Mouse (Mus musculus) megakaryocyte, embryonic 14.5 days (primary cell): Measurements from ENCODE around the gene Crtac1.

ENCODE experiments used
- FLI1 ChIP-seq: IDR thresholded peaks from 2 replicates; pipeline ENCODE4 v1.6.1; 2012; ENCODE audit warnings: low read length, inconsistent platforms, mixed read lengths
- GATA1 ChIP-seq: IDR thresholded peaks from 3 replicates; pipeline ENCODE4 v1.6.1; 2012; ENCODE audit warnings: mixed read lengths, low read length, inconsistent platforms, borderline replicate concordance

DNA sequence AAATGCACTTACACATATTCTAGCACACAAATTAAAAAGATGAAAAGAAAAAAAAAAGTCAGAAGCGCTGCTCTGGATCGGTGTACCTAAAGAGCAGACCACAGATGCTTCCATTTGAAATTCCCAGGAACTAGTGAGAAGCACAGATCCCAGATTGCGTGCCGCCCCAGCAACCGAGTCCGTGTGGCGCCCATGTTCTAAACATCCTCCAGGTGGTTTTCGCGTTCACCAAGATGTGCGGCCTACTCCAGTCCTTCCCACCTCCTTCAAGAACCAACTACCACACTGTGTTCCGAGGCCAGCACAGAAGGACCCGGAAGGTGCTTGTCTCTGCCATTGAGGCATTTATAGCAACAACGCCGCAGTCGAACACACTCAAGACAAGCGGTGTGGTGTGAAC lies 76.1 kb downstream of the Crtac1 start:
- TF ChIP-seq GATA1 (no peak), FLI1 (no peak)
